Mouse (Mus musculus) G1E (cell line): ENCODE data around the gene Dcaf4.

Experiments used
- CTCF ChIP-seq: IDR thresholded peaks from 2 replicates; pipeline ENCODE4 v1.5.1; 2012; ENCODE audit warnings: low read depth, low read length, inconsistent platforms, mixed read lengths
- GATA1 ChIP-seq: IDR thresholded peaks from 2 replicates; pipeline ENCODE4 v1.6.1; 2012; ENCODE audit warnings: borderline replicate concordance, low read length, inconsistent platforms, mixed read lengths
- POLR2AphosphoS5 ChIP-seq: IDR thresholded peaks from 2 replicates; pipeline ENCODE4 v1.6.1; 2012; ENCODE audit warnings: low read depth, low read length, inconsistent platforms; ENCODE audit not compliant: insufficient replicate concordance

DNA sequence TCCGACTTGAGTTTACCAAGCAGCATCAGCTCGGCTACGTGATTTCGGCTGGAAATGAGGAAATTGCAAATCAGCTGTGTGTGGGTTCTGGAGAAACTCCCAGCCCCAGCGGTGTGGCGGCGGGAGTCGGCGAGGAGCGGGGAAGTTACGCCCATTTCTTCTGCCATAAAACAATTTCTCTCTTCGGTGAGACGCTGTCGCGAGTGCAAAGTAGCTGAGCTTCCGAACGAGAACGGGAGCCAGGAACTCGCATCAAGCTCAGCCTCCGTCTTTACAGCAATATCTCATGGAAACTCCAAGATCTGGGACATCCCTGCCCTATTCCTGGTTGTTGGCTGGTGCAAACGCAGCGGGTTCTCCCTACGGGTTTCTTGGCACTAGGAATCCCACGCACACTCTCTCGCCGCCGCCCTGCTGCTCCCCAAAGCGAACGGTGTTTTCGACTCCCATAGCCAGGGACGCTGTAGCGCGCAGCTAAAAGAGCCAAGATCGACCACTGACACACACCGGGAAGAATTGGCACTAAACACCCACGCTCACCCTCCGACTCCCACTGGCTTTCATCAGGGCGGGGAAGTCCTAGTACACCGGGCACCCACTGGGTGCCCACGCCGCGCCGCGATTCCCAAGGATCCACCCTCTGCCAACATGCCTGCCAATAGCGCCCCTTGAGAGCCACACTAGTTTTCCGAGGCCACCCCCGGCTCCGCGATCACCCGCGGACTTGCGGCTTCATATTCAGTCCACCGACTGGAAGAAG lies 34.2 kb upstream of the Dcaf4 start:
- no peak for TF ChIP-seq CTCF
- no peak for TF ChIP-seq POLR2AphosphoS5
- no peak for TF ChIP-seq GATA1
